Mouse (Mus musculus) hindbrain, postnatal 0 days (tissue): Measurements from ENCODE around the gene Ubald2. TPM values are rescaled to one million over a fixed set of nuclear protein-coding genes. Genes with fewer than 3 reads are reported as not detected.

Experiments
- ATAC-seq: fragments of 200-750 bp; cut with Nextera tagmentation; 2 replicates; pipeline ENCODE4 v1.8.0; 2017; ENCODE audit warnings: mild to moderate bottlenecking, moderate TSS enrichment, moderate library complexity
- DNase-seq: peaks from one replicate; pipeline ENCODE4 v3.0.0-alpha.2; 2015; ENCODE audit warnings: low spot score
- H3K27ac ChIP-seq: fragments of 300-500 bp; sonication (generic); 2 replicates; pipeline ENCODE4 v1.5.1; 2014; ENCODE audit warnings: mild to moderate bottlenecking
- H3K27me3 ChIP-seq: fragments of 300-500 bp; sonication (generic); 2 replicates; pipeline ENCODE4 v1.6.1; 2014; ENCODE audit warnings: low read length, mixed read lengths; ENCODE audit not compliant: insufficient read depth
- H3K36me3 ChIP-seq: fragments of 300-500 bp; sonication (generic); 2 replicates; pipeline ENCODE4 v1.6.1; 2014; ENCODE audit warnings: low read length, mixed read lengths; ENCODE audit not compliant: insufficient read depth
- H3K4me1 ChIP-seq: fragments of 300-500 bp; sonication (generic); 2 replicates; pipeline ENCODE4 v1.6.1; 2014; ENCODE audit warnings: antibody characterized with exemption, low read length, mixed read lengths; ENCODE audit not compliant: insufficient read depth
- H3K4me2 ChIP-seq: fragments of 300-500 bp; sonication (generic); 2 replicates; pipeline ENCODE4 v1.6.1; 2014; ENCODE audit warnings: low read depth, mild to moderate bottlenecking, low read length, moderate library complexity, mixed read lengths
- H3K4me3 ChIP-seq: fragments of 300-500 bp; sonication (generic); 2 replicates; pipeline ENCODE4 v1.5.1; 2014; ENCODE audit warnings: low read length
- H3K9ac ChIP-seq: fragments of 300-500 bp; sonication (generic); replicated peaks from 2 replicates; pipeline ENCODE4 v1.6.1; 2014; ENCODE audit warnings: mild to moderate bottlenecking, low read length, moderate library complexity, mixed read lengths
- H3K9me3 ChIP-seq: fragments of 300-500 bp; sonication (generic); 2 replicates; pipeline ENCODE4 v1.6.1; 2016; ENCODE audit warnings: low read length, mixed read lengths
- CTCF ChIP-seq: IDR thresholded peaks from 2 replicates; pipeline ENCODE4 v1.5.1; 2016; ENCODE audit warnings: antibody characterized with exemption, control low read depth, low read depth
- WGBS: fragments of 180-500 bp; shearing (Covaris S2); extraction: QIAGEN DNeasy Blood & Tissue Kit; methylation state at CpG from one replicate; pipeline ENCODE4 v1.1.7; 2014; 5-methylcytosine and 5-hydroxymethylcytosine counted together
- polyA plus RNA-seq: library from polyadenylated mRNA; unstranded; fragments of >200 nt; fragmentation: Nextera tagmentation; extraction: Ambion mirVana; gene quantifications from 2 replicates; pipeline ENCODE4 v1.2.1, GENCODE M21; 2015
- total RNA-seq: library from RNA; depleted of rRNA; stranded (reverse); fragments of >200 nt; gene quantifications from 2 replicates; pipeline ENCODE4 v1.2.3, GENCODE M21; 2014

The Ubald2 gene
- total and polyA plus RNA-seq, 2 experiments from 2014 or later = 39.3 to 102 TPM

GRCm38 (mm10) chr11:116413631-116414022, 20.3 kb upstream of the Ubald2 start:
- TF ChIP-seq CTCF = no peak
- 53% methylated on average over 4 of the region's 4 CpGs for WGBS
- peak; percentile 50 for ATAC-seq
- peak overlapping the region; percentile 94 for H3K27ac ChIP-seq
- no peaks in the 10 kb centered on the region for H3K36me3 ChIP-seq
- no peaks in the 10 kb centered on the region for H3K27me3 ChIP-seq
- peak; percentile 30 for DNase-seq
- peak overlapping the region; percentile 92; the same call in 1 of the 2 replicates for H3K9ac ChIP-seq
- H3K4me2 ChIP-seq = peak overlapping the region; percentile 90
- peaks cover 12% of the 10 kb centered on the region; the same call in 1 of the 2 replicates for H3K4me1 ChIP-seq
- H3K9me3 ChIP-seq = no peaks in the 10 kb centered on the region
- peak overlapping the region; percentile 81; the same call in 1 of the 2 replicates for H3K4me3 ChIP-seq

GRCm38 (mm10) chr11:116416196-116416943, 17.5 kb upstream of the Ubald2 start:
- Histone ChIP-seq H3K27me3 (no peaks in the 10 kb centered on the region), H3K27ac (no peak overlapping the region), H3K36me3 (no peaks in the 10 kb centered on the region), H3K4me1 (peaks cover 12% of the 10 kb centered on the region; the same call in 1 of the 2 replicates), H3K4me3 (no peak overlapping the region), H3K4me2 (no peak overlapping the region), H3K9ac (no peak overlapping the region), H3K9me3 (no peaks in the 10 kb centered on the region)
- ATAC-seq = no peak
- TF ChIP-seq CTCF = no peak
- DNase-seq = no peak
- 83% methylated on average over 6 of the region's 6 CpGs for WGBS

GRCm38 (mm10) chr11:116417054-116417453, 16.8 kb upstream of the Ubald2 start:
- Histone ChIP-seq H3K4me1 (peaks cover 5% of the 10 kb centered on the region; the same call in 1 of the 2 replicates), H3K9ac (no peak overlapping the region), H3K4me3 (no peak overlapping the region), H3K4me2 (no peak overlapping the region), H3K9me3 (no peaks in the 10 kb centered on the region), H3K27me3 (no peaks in the 10 kb centered on the region), H3K27ac (no peak overlapping the region), H3K36me3 (no peaks in the 10 kb centered on the region)
- DNase-seq = no peak
- ATAC-seq = no peak
- 90% methylated on average over 5 of the region's 5 CpGs for WGBS
- TF ChIP-seq CTCF = no peak

DNA sequence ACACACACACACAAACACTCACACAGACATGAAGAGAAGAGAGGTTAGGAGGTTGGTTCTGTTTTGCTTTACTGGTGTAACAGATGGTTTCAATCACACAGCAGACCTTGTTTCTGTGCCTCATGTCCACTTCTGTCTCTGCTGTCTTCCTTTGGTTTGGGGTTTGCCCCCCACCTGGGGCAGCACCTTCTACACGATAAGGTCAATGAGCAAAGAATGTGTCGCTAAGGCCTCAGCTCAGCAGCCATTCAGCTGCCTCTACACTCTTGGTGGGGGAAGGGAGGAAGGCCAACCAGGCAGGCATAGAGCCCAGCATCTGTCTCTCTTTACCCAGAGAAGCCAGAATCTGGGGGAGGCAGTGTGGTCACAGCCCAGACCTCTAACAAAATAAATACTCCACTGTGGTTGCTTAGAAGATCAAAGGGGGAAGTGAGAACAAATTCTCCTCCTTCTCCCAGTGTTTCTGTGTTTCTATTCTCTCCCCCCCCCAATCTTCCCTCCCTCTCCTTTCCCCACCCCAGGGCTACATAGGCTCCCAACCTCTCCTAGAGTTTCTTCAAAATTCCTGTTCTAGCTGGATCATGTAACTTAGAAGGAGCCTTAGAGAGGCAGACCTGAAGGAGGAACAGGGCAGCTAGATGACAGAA, 15.6 kb upstream of the Ubald2 start:
- Histone ChIP-seq H3K27ac (no peak overlapping the region), H3K4me3 (no peak overlapping the region), H3K9ac (no peak overlapping the region), H3K9me3 (no peaks in the 10 kb centered on the region), H3K36me3 (no peaks in the 10 kb centered on the region), H3K4me2 (no peak overlapping the region), H3K27me3 (no peaks in the 10 kb centered on the region), H3K4me1 (peaks cover 1% of the 10 kb centered on the region; the same call in 1 of the 2 replicates)
- ATAC-seq (no peak), DNase-seq (no peak)
- no peak for TF ChIP-seq CTCF
- 21% methylated on average over 2 of the region's 2 CpGs for WGBS

DNA sequence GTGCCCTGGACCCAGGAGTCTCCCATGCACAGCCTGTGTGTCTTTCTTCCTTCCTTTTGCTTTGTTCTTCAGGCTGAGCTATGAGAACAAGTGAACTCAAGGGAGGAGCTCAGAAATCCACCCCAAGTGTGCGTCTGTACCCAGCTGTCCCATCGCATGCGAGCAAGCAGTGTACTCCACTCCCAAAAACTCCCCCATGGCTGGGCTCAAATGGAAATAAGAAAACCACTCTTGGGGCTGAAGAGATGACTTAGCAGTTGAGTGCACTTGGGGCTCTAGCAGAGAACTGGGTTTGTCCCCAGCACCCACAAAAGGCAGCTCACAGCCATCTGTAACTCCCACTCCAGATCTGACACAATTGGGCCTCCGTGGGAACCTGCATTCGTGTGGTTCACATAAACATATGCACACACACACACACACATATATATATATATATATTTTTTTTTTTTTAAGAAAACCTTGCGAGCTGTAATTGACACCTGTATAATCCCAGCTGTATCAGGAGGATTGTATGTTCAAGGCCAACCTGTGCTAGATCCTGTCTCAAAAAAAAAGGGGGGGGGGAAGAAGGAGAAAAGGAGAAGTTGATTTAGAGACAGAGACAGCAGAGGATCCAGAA, 14.9 kb upstream of the Ubald2 start:
- 85% methylated on average over 6 of the region's 6 CpGs for WGBS
- Histone ChIP-seq H3K4me3 (no peak overlapping the region), H3K27me3 (no peaks in the 10 kb centered on the region), H3K9me3 (no peaks in the 10 kb centered on the region), H3K9ac (no peak overlapping the region), H3K4me1 (no peaks in the 10 kb centered on the region), H3K27ac (no peak overlapping the region), H3K36me3 (no peaks in the 10 kb centered on the region), H3K4me2 (no peak overlapping the region)
- no peak for ATAC-seq
- TF ChIP-seq CTCF = no peak
- DNase-seq = no peak

- no peak overlapping the region for H3K4me2 ChIP-seq
- no peak overlapping the region for H3K9ac ChIP-seq
- no peak overlapping the region for H3K27ac ChIP-seq
- ATAC-seq = no peak
- no peak overlapping the region for H3K4me3 ChIP-seq
- no peak for DNase-seq
- TF ChIP-seq CTCF = no peak
- no peaks in the 10 kb centered on the region for H3K9me3 ChIP-seq
- H3K36me3 ChIP-seq = no peaks in the 10 kb centered on the region
- WGBS = 72% methylated on average over 6 of the region's 6 CpGs
- no peaks in the 10 kb centered on the region for H3K4me1 ChIP-seq
- no peaks in the 10 kb centered on the region for H3K27me3 ChIP-seq
Measured at GRCm38 (mm10) chr11:116421102-116421501, 12.8 kb upstream of the Ubald2 start.
